12 mouse cellular contexts compared by ENCODE assay signal in the genomic region with DNA sequence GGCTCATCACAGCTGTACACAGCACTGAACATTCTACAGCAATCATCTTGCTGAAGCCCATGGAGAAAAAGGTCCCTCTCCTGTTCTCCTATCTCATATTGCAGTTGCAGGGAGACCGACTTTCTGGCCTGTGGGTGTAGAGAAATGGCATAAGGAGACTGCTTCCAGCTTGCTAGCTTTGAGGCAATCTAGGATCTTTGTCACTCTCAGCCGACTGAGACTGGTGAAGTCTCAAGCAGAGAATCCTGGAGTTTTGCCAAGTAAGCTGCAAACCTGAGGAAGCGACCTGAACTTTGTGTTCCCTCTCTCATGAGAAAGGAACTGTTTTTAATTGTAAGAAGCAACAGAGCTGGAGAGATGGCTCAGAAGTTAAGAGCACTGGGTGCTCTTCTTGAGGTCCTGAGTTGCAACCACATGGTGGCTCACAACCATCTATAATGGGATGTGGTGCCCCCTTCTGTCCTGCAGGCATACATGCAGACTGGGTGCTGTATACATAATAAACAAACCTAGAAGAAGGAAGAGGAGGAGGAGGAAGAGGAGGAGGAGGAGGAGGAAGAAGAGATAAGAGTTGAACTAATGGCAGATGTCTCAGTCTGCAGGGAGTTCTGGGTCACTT. TPM values are rescaled to one million over a fixed set of nuclear protein-coding genes. Genes with fewer than 3 reads are reported as not detected.
A peak's percentile ranks its signal among the peaks of the same experiment; 100 is the strongest.
DNase-seq lines count a peak whose midpoint lies in the region; ATAC-seq and TF ChIP-seq lines count a peak whose summit lies in the region.
"Had no signal": no experiment of that assay in that cellular context is flagged by ENCODE, and none has a peak within 500 bp of the region (broad histone marks: within the 10 kb centered on the region; RNA-seq: fewer than 3 reads in every experiment).

No protein-coding gene starts in this region.

- no peaks in the 10 kb centered on the region for H3K9me3 ChIP-seq in kidney, embryonic 15.5 days (replicated peaks)
- H3K9me3 ChIP-seq in CH12.LX (replicated peaks; ENCODE audit: low read length), result peaks cover 4% of the 10 kb centered on the region
- no peaks in the 10 kb centered on the region for H3K9me3 ChIP-seq in hindbrain, embryonic 12.5 days (replicated peaks)
- H3K9me3 ChIP-seq: hindbrain, embryonic 15.5 days had no signal

- ATAC-seq in kidney, embryonic 15.5 days (replicated peaks; ENCODE audit: low FRiP score), result no peak
- ATAC-seq in hindbrain, embryonic 12.5 days (ENCODE audit: low FRiP score), result no peak
- ATAC-seq: forebrain, embryonic 16.5 days had no signal

- H3K4me2 ChIP-seq in kidney, embryonic 15.5 days, result no peak overlapping the region
- no peak overlapping the region for H3K4me2 ChIP-seq in CH12.LX (ENCODE audit: insufficient read depth, low read depth, poor library complexity, severe bottlenecking)
- no peak overlapping the region for H3K4me2 ChIP-seq in hindbrain, embryonic 12.5 days (replicated peaks)
- H3K4me2 ChIP-seq: hindbrain, embryonic 15.5 days had no signal

- peak in 1 of 2 experiments; percentile 91; a peak in 2 of 4 replicates for TF ChIP-seq CTCF in CH12.LX (conservative IDR thresholded peaks at IDR 0.05 in 1 of 2, IDR thresholded peaks at IDR 0.05 in 1 of 2; ENCODE audit: low read depth in 2 of 2, low read length in 2 of 2)
- TF ChIP-seq CTCF in cortical plate, adult 2 months (IDR thresholded peaks at IDR 0.05; ENCODE audit: extremely low read depth, insufficient read depth, low read length), result peak; percentile 24; the same call in 1 of the 2 replicates

- no peak overlapping the region for H3K27ac ChIP-seq in kidney, embryonic 15.5 days
- H3K27ac ChIP-seq in CH12.LX (ENCODE audit: insufficient read depth, low read depth), result no peak overlapping the region
- H3K27ac ChIP-seq in cortical plate, adult 2 months (ENCODE audit: insufficient read depth, low read length), result no peak overlapping the region
- H3K27ac ChIP-seq in hindbrain, embryonic 12.5 days, result no peak overlapping the region
- H3K27ac ChIP-seq: hindbrain, embryonic 15.5 days; macrophage had no signal

- H3K9ac ChIP-seq in kidney, embryonic 15.5 days, result no peak overlapping the region
- H3K9ac ChIP-seq in CH12.LX (ENCODE audit: insufficient read depth, low read depth), result no peak overlapping the region
- H3K9ac ChIP-seq in hindbrain, embryonic 12.5 days, result no peak overlapping the region
- H3K9ac ChIP-seq: hindbrain, embryonic 15.5 days had no signal

- TF ChIP-seq POLR2A in CH12.LX (IDR thresholded peaks at IDR 0.05; ENCODE audit: low read depth, low read length), result no peak
- TF ChIP-seq POLR2A in cortical plate, adult 2 months (IDR thresholded peaks at IDR 0.05; ENCODE audit: extremely low read depth, insufficient read depth, low read length), result no peak

- H3K27me3 ChIP-seq in kidney, embryonic 15.5 days, result 0 out of 2 replicates have a peak, but pooled peaks cover 6% of the 10 kb centered on the region
- H3K27me3 ChIP-seq in CH12.LX (replicated peaks), result peaks cover 39% of the 10 kb centered on the region
- no peaks in the 10 kb centered on the region for H3K27me3 ChIP-seq in hindbrain, embryonic 12.5 days
- H3K27me3 ChIP-seq: hindbrain, embryonic 15.5 days had no signal

- peak; percentile 43 for TF ChIP-seq RAD21 in CH12.LX (IDR thresholded peaks at IDR 0.05; ENCODE audit: low read depth, low read length)

- 60% methylated on average over 3 of the region's 3 CpGs for WGBS in kidney, embryonic 15.5 days
- 75% methylated on average over 3 of the region's 3 CpGs for WGBS in hindbrain, embryonic 12.5 days

- no peak for TF ChIP-seq EP300 in CH12.LX (IDR thresholded peaks at IDR 0.05; ENCODE audit: low read length)

- H3K79me2 ChIP-seq in CH12.LX (replicated peaks; ENCODE audit: control insufficient read depth, extremely low read depth, insufficient read depth, poor library complexity, severe bottlenecking), result no peaks in the 10 kb centered on the region

- DNase-seq in kidney, postnatal 14 days, result peak; percentile 8
- DNase-seq in 416B (ENCODE audit: low read depth) (peak; percentile 56), CH12.LX (ENCODE audit: extremely low read depth) (peak; percentile 32)
- no peak for DNase-seq in right cerebral cortex, postnatal 4 days
- DNase-seq: left cerebral cortex, postnatal 4 days; right cerebral cortex, postnatal 14 days had no signal

- no peaks in the 10 kb centered on the region for H3K4me1 ChIP-seq in kidney, embryonic 15.5 days
- 0 out of 4 replicates have a peak, but pooled peaks cover 0 to 4% of the 10 kb centered on the region in 2 experiments for H3K4me1 ChIP-seq in CH12.LX (ENCODE audit: control insufficient read depth in 1 of 2, insufficient read depth in 2 of 2)
- H3K4me1 ChIP-seq in cortical plate, adult 2 months (ENCODE audit: control insufficient read depth, insufficient read depth, low read length), result no peaks in the 10 kb centered on the region
- no peaks in the 10 kb centered on the region for H3K4me1 ChIP-seq in hindbrain, embryonic 12.5 days
- H3K4me1 ChIP-seq: hindbrain, embryonic 15.5 days had no signal

- dilution Hi-C loops in CH12.LX (cut with MboI; ENCODE audit: extremely low pct_ligation_motif_present, extremely low pct_unique_long_range_greater_than_20kb, low sequenced_read_pairs), result no loop called here

- H3K36me3 ChIP-seq in kidney, embryonic 15.5 days, result no peaks in the 10 kb centered on the region
- H3K36me3 ChIP-seq in CH12.LX (replicated peaks in 1 of 2; ENCODE audit: control insufficient read depth in 1 of 2, insufficient read depth in 1 of 2, low read length in 1 of 2), result no peaks in the 10 kb centered on the region
- H3K36me3 ChIP-seq in hindbrain, embryonic 12.5 days, result no peaks in the 10 kb centered on the region
- H3K36me3 ChIP-seq: hindbrain, embryonic 15.5 days had no signal

- no peak overlapping the region for H3K4me3 ChIP-seq in kidney, embryonic 15.5 days (replicated peaks)
- H3K4me3 ChIP-seq in CH12.LX (replicated peaks in 1 of 3; ENCODE audit: low read depth in 2 of 3, low read length in 2 of 3, poor library complexity in 1 of 3), result no peak overlapping the region
- H3K4me3 ChIP-seq in cortical plate, adult 2 months (ENCODE audit: insufficient read depth, low read length), result no peak overlapping the region
- no peak overlapping the region for H3K4me3 ChIP-seq in hindbrain, embryonic 12.5 days
- H3K4me3 ChIP-seq: hindbrain, embryonic 15.5 days had no signal

- in situ Hi-C loops in CH12.LX (cut with MboI; ENCODE audit: low pct_ligation_motif_present, low pct_unique_long_range_greater_than_20kb, low sequenced_read_pairs), result no loop called here

TF ChIP-seq in CH12.LX, 34 proteins besides CTCF, POLR2A, EP300 and RAD21:
- TF ChIP-seq JUND (conservative IDR thresholded peaks at IDR 0.05; ENCODE audit: low read depth, low read length), result no peak
- TF ChIP-seq MEF2A (IDR thresholded peaks at IDR 0.05; ENCODE audit: borderline replicate concordance, low read depth, low read length), result no peak
- 0 out of 2 replicates have a peak, but pooled peaks have one; percentile 18 for TF ChIP-seq ELF1 (IDR thresholded peaks at IDR 0.05; ENCODE audit: low read depth, low read length)
- peak; percentile 80 for TF ChIP-seq MYC (IDR thresholded peaks at IDR 0.05; ENCODE audit: low read depth, low read length)
- peak; percentile 72 for TF ChIP-seq SMC3 (IDR thresholded peaks at IDR 0.05; ENCODE audit: low read depth, low read length)
- peak; percentile 49; the same call in 1 of the 2 replicates for TF ChIP-seq NELFE (IDR thresholded peaks at IDR 0.05; ENCODE audit: low read depth, low read length)

RNA-seq across cellular contexts. Expression of gene Slc7a4, which starts 18.0 kb away (rescaled TPM):
- polyA plus RNA-seq in kidney, embryonic 15.5 days (2015; fragmentation: Nextera tagmentation; extraction: Ambion mirVana), result 8.6 and 10.3 TPM in 2 replicates
- 0.34 and 1.3 TPM in 2 replicates for total RNA-seq in CH12.LX (2012; rRNA removed)
- total RNA-seq in CH12.LX (2014; rRNA removed), result not detected in 2 replicates
- polyA plus RNA-seq in CH12.LX (2012; ENCODE audit: insufficient read length, low read depth), result not detected in 2 replicates
- polyA plus RNA-seq in cortical plate, adult 2 months (2012; rRNA removed), result 82.5 and 104 TPM in 2 replicates
- polyA plus RNA-seq in hindbrain, embryonic 12.5 days (2016; fragmentation: Nextera tagmentation; extraction: Ambion mirVana), result 6.8 and 7.8 TPM in 2 replicates

RNA-seq across cellular contexts. Expression of gene Smpd4, which starts 18.1 kb away (rescaled TPM):
- 38.8 and 42.6 TPM in 2 replicates for polyA plus RNA-seq in kidney, embryonic 15.5 days (2015; fragmentation: Nextera tagmentation; extraction: Ambion mirVana)
- total RNA-seq in CH12.LX (2012; rRNA removed) (38.6 and 55.5 TPM in 2 replicates), CH12.LX (2014; rRNA removed) (55.5 and 65.9 TPM in 2 replicates)
- polyA plus RNA-seq in CH12.LX (2012; ENCODE audit: insufficient read length, low read depth), result 66.5 and 97.1 TPM in 2 replicates
- 196 and 203 TPM in 2 replicates for polyA plus RNA-seq in cortical plate, adult 2 months (2012; rRNA removed)
- 35.1 and 37.0 TPM in 2 replicates for polyA plus RNA-seq in hindbrain, embryonic 12.5 days (2016; fragmentation: Nextera tagmentation; extraction: Ambion mirVana)

RNA-seq across cellular contexts. Expression of gene P2rx6, which starts 39.4 kb away (rescaled TPM):
- polyA plus RNA-seq in kidney, embryonic 15.5 days (2015; fragmentation: Nextera tagmentation; extraction: Ambion mirVana), result 0.82 and 1.2 TPM in 2 replicates
- total RNA-seq in CH12.LX (2012; rRNA removed), result not detected in 2 replicates
- total RNA-seq in CH12.LX (2014; rRNA removed), result not detected in 2 replicates
- not detected in 2 replicates for polyA plus RNA-seq in CH12.LX (2012; ENCODE audit: insufficient read length, low read depth)
- polyA plus RNA-seq in cortical plate, adult 2 months (2012; rRNA removed), result 2.9 and 3.2 TPM in 2 replicates
- polyA plus RNA-seq in hindbrain, embryonic 12.5 days (2016; fragmentation: Nextera tagmentation; extraction: Ambion mirVana), result 1.8 and 2.2 TPM in 2 replicates

RNA-seq across cellular contexts. Expression of gene Lrrc74b, which starts 40.0 kb away (rescaled TPM):
- 0.23 and 0.24 TPM in 2 replicates for polyA plus RNA-seq in kidney, embryonic 15.5 days (2015; fragmentation: Nextera tagmentation; extraction: Ambion mirVana)
- total RNA-seq in CH12.LX (2012; rRNA removed) (not detected in 2 replicates), CH12.LX (2014; rRNA removed) (not detected in 2 replicates)
- polyA plus RNA-seq in CH12.LX (2012; ENCODE audit: insufficient read length, low read depth), result 0.17 TPM in 1 of 2 replicates, not detected in the other
- polyA plus RNA-seq in cortical plate, adult 2 months (2012; rRNA removed), result 1.4 and 1.5 TPM in 2 replicates
- 1.1 and 1.3 TPM in 2 replicates for polyA plus RNA-seq in hindbrain, embryonic 12.5 days (2016; fragmentation: Nextera tagmentation; extraction: Ambion mirVana)
- polyA plus RNA-seq: macrophage had no signal

RNA-seq across cellular contexts. Expression of gene Ccdc74a, which starts 45.2 kb away (rescaled TPM):
- polyA plus RNA-seq in kidney, embryonic 15.5 days (2015; fragmentation: Nextera tagmentation; extraction: Ambion mirVana), result 6.8 and 7.8 TPM in 2 replicates
- 0.42 TPM in 1 of 2 replicates, not detected in the other for total RNA-seq in CH12.LX (2012; rRNA removed)
- 0.45 TPM in 1 of 2 replicates, not detected in the other for total RNA-seq in CH12.LX (2014; rRNA removed)
- polyA plus RNA-seq in CH12.LX (2012; ENCODE audit: insufficient read length, low read depth), result 1.5 and 2.0 TPM in 2 replicates
- 33.0 and 39.9 TPM in 2 replicates for polyA plus RNA-seq in cortical plate, adult 2 months (2012; rRNA removed)
- polyA plus RNA-seq in hindbrain, embryonic 12.5 days (2016; fragmentation: Nextera tagmentation; extraction: Ambion mirVana), result 8.1 and 9.6 TPM in 2 replicates
